Mouse (Mus musculus) forebrain, postnatal 0 days (tissue): Measurements from ENCODE around the gene Psmc2. TPM values are rescaled to one million over a fixed set of nuclear protein-coding genes. Genes with fewer than 3 reads are reported as not detected.

ENCODE experiments used
- ATAC-seq: fragments of 200-750 bp; cut with Nextera tagmentation; 2 replicates; pipeline ENCODE4 v1.8.0; 2017; ENCODE audit warnings: mild to moderate bottlenecking, moderate library complexity
- DNase-seq: peaks from one replicate; pipeline ENCODE4 v3.0.0-alpha.2; 2015
- H3K27ac ChIP-seq: fragments of 300-500 bp; sonication (generic); 2 replicates; pipeline ENCODE4 v1.5.1; 2014; ENCODE audit warnings: low read depth, mild to moderate bottlenecking, antibody characterized with exemption, low read length, moderate library complexity, mixed read lengths
- H3K27me3 ChIP-seq: fragments of 300-500 bp; sonication (generic); 2 replicates; pipeline ENCODE4 v1.6.1; 2014; ENCODE audit warnings: mild to moderate bottlenecking, low read length, mixed read lengths; ENCODE audit not compliant: insufficient read depth
- H3K36me3 ChIP-seq: fragments of 300-500 bp; sonication (generic); 2 replicates; pipeline ENCODE4 v1.6.1; 2014; ENCODE audit warnings: mild to moderate bottlenecking, moderate library complexity; ENCODE audit not compliant: insufficient read depth
- H3K4me1 ChIP-seq: fragments of 300-500 bp; sonication (generic); 2 replicates; pipeline ENCODE4 v1.6.1; 2014; ENCODE audit warnings: antibody characterized with exemption; ENCODE audit not compliant: insufficient read depth
- H3K4me2 ChIP-seq: fragments of 300-500 bp; sonication (generic); 2 replicates; pipeline ENCODE4 v1.6.1; 2014; ENCODE audit warnings: low read depth, mild to moderate bottlenecking, moderate library complexity
- H3K4me3 ChIP-seq: fragments of 300-500 bp; sonication (generic); 2 replicates; pipeline ENCODE4 v1.5.1; 2014; ENCODE audit warnings: low read depth, low read length, mixed read lengths
- H3K9ac ChIP-seq: fragments of 300-500 bp; sonication (generic); 2 replicates; pipeline ENCODE4 v1.6.1; 2014; ENCODE audit warnings: mild to moderate bottlenecking
- H3K9me3 ChIP-seq: fragments of 300-500 bp; sonication (generic); 2 replicates; pipeline ENCODE4 v1.6.1; 2016; ENCODE audit warnings: low read length
- CTCF ChIP-seq: sonication (generic); IDR thresholded peaks from 2 replicates; pipeline ENCODE4 v1.5.1; 2016; ENCODE audit warnings: antibody characterized with exemption, control low read depth, low read depth
- WGBS: fragments of 180-500 bp; shearing (Covaris S2); extraction: QIAGEN DNeasy Blood & Tissue Kit; methylation state at CpG from one replicate; pipeline ENCODE4 v1.1.7; 2014; 5-methylcytosine and 5-hydroxymethylcytosine counted together
- polyA plus RNA-seq: library from polyadenylated mRNA; unstranded; fragments of >200 nt; fragmentation: Nextera tagmentation; extraction: Ambion mirVana; gene quantifications from 2 replicates; pipeline ENCODE4 v1.2.1, GENCODE M21; 2015
- total RNA-seq: library from RNA; depleted of rRNA; stranded (reverse); fragments of >200 nt; gene quantifications from 2 replicates; pipeline ENCODE4 v1.2.3, GENCODE M21; 2014

Gene Psmc2
- total and polyA plus RNA-seq, 2 experiments from 2014 or later, result 52.7 to 195 TPM

GRCm38 (mm10) chr5:21803691-21804188 lies 18.7 kb downstream of the Psmc2 start:
- 77% methylated on average over 12 of the region's 12 CpGs for WGBS
- Histone ChIP-seq H3K36me3 (peaks cover 51% of the 10 kb centered on the region), H3K27me3 (no peaks in the 10 kb centered on the region), H3K4me3 (no peak overlapping the region), H3K4me1 (no peaks in the 10 kb centered on the region), H3K4me2 (no peak overlapping the region), H3K27ac (no peak overlapping the region), H3K9me3 (no peaks in the 10 kb centered on the region), H3K9ac (no peak overlapping the region)
- TF ChIP-seq CTCF, result no peak
- ATAC-seq (no peak), DNase-seq (no peak)

GRCm38 (mm10) chr5:21804837-21805236 lies 19.8 kb downstream of the Psmc2 start:
- no peak for DNase-seq

GRCm38 (mm10) chr5:21810924-21811323 lies 25.8 kb downstream of the Psmc2 start:
- Histone ChIP-seq H3K27me3 (no peaks in the 10 kb centered on the region), H3K4me3 (no peak overlapping the region), H3K4me1 (no peaks in the 10 kb centered on the region), H3K4me2 (no peak overlapping the region), H3K9me3 (no peaks in the 10 kb centered on the region), H3K9ac (no peak overlapping the region), H3K36me3 (no peaks in the 10 kb centered on the region), H3K27ac (no peak overlapping the region)
- WGBS, result 74% methylated on average over 10 of the region's 10 CpGs
- no peak for TF ChIP-seq CTCF
- DNase-seq (no peak), ATAC-seq (no peak)

More at GRCm38 (mm10) chr5:21804837-21805236, 19.8 kb downstream of the Psmc2 start:
- no peak overlapping the region for H3K9ac ChIP-seq
- H3K4me3 ChIP-seq, result no peak overlapping the region
- TF ChIP-seq CTCF, result no peak
- no peaks in the 10 kb centered on the region for H3K4me1 ChIP-seq
- no peaks in the 10 kb centered on the region for H3K27me3 ChIP-seq
- no peak for ATAC-seq
- WGBS, result 86% methylated on average over 4 of the region's 4 CpGs
- H3K36me3 ChIP-seq, result peaks cover 42% of the 10 kb centered on the region
- no peak overlapping the region for H3K27ac ChIP-seq
- no peak overlapping the region for H3K4me2 ChIP-seq
- no peaks in the 10 kb centered on the region for H3K9me3 ChIP-seq

DNA sequence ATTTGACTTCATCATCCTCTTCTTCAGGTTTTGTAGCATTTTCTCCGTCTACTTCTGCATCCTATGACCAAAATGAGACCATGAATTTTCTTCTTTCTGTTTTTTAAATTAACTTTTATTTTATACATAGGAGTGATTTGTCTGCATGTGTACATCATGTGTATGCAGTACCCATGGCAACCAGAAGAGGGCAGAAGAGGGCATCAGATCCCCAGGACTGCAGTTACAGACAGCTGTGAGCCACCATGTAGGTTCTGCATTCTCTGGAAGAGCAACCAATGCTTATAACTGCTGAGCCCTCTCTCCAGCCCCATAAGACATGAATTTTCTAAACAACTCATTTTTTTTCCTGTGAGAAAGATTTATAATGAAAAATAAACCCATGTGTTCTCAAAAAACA lies 28.9 kb downstream of the Psmc2 start:
- no peak overlapping the region for H3K27ac ChIP-seq
- no peaks in the 10 kb centered on the region for H3K4me1 ChIP-seq
- ATAC-seq (no peak), DNase-seq (peak; percentile 40)
- H3K27me3 ChIP-seq, result no peaks in the 10 kb centered on the region
- peak; percentile 74 for TF ChIP-seq CTCF
- no peaks in the 10 kb centered on the region for H3K36me3 ChIP-seq
- no peak overlapping the region for H3K9ac ChIP-seq
- H3K4me3 ChIP-seq, result no peak overlapping the region
- WGBS, result 46% methylated on average over 1 of the region's 1 CpGs
- no peak overlapping the region for H3K4me2 ChIP-seq
- H3K9me3 ChIP-seq, result no peaks in the 10 kb centered on the region

DNA sequence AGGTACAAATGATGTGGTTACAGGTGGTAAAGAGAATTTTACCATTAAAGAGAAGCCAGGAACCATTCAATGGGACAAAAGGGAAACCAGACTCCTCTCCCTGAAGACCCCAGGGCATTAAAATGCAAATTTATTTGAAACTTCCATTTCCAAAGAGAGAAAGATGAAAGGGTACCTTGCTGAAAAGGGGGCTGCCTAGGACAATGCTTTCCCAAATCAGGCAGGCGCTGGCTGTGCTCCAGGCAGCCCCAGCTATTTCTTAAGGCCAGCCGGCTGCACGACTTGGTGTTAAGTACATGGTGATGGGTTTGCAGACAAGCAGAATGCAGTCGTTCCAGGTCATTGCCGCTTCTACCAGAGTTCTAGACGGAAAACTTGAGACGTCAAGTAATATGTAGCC lies 41.3 kb downstream of the Psmc2 start:
- Histone ChIP-seq H3K4me1 (no peaks in the 10 kb centered on the region), H3K27me3 (no peaks in the 10 kb centered on the region), H3K9me3 (no peaks in the 10 kb centered on the region), H3K36me3 (no peaks in the 10 kb centered on the region), H3K9ac (no peak overlapping the region), H3K27ac (no peak overlapping the region), H3K4me2 (no peak overlapping the region), H3K4me3 (no peak overlapping the region)
- DNase-seq (no peak), ATAC-seq (no peak)
- 14% methylated on average over 7 of the region's 7 CpGs for WGBS
- TF ChIP-seq CTCF, result no peak

GRCm38 (mm10) chr5:21827643-21828042 lies 42.6 kb downstream of the Psmc2 start:
- ATAC-seq, result no peak
- 20% methylated on average over 5 of the region's 6 CpGs for WGBS

DNA sequence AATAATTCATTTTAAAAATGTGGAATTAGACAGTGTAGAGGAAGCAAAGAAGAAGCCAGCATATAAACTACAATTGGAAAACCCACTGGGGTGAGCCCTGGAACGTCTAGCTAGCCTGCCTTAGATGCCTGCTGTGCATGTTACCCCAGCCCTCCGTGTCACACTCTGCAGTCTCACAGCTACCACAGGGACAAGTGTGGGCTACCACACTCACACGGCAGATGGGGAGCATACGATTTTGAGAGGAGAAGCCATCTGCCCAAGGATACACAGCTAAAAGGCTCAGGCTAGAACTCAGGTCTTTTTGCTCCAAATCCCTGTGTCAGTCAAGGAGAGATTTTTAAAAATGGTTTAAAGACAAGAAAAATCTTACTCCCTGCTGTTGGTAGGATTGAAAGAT lies 43.8 kb downstream of the Psmc2 start:
- 56% methylated on average over 4 of the region's 4 CpGs for WGBS
- Histone ChIP-seq H3K27ac (no peak overlapping the region), H3K9me3 (no peaks in the 10 kb centered on the region), H3K4me2 (no peak overlapping the region), H3K36me3 (no peaks in the 10 kb centered on the region), H3K9ac (no peak overlapping the region), H3K4me1 (no peaks in the 10 kb centered on the region), H3K4me3 (no peak overlapping the region), H3K27me3 (no peaks in the 10 kb centered on the region)
- DNase-seq, result peak; percentile 60
- ATAC-seq, result peak; percentile 93
- TF ChIP-seq CTCF, result no peak

More at GRCm38 (mm10) chr5:21827643-21828042, 42.6 kb downstream of the Psmc2 start:
- H3K36me3 ChIP-seq, result no peaks in the 10 kb centered on the region
- H3K4me2 ChIP-seq, result no peak overlapping the region
- no peak for TF ChIP-seq CTCF
- H3K9me3 ChIP-seq, result no peaks in the 10 kb centered on the region
- no peak overlapping the region for H3K9ac ChIP-seq
- no peak overlapping the region for H3K27ac ChIP-seq
- no peaks in the 10 kb centered on the region for H3K27me3 ChIP-seq
- no peaks in the 10 kb centered on the region for H3K4me1 ChIP-seq
- no peak for DNase-seq
- no peak overlapping the region for H3K4me3 ChIP-seq
